Mouse (Mus musculus) thymus, adult 18-20 months (tissue): ENCODE results near the gene Krtap1-3.

Experiments used
- DNase-seq, 2 experiments: peaks; one replicate each; pipeline ENCODE4 v3.0.0; 2022; ENCODE audit warnings: mixed read lengths in 2 of 2

The Krtap1-3 gene

GRCm38 (mm10) chr11:99557976-99558745, 33.0 kb downstream of the Krtap1-3 start:
- DNase-seq, result no peak

GRCm38 (mm10) chr11:99556753-99557152, 34.4 kb downstream of the Krtap1-3 start, which contains the start of gene Krtap3-2:
Krtap3-2 (minus strand) TSS chr11:99556853.
- no peak for DNase-seq

- DNase-seq, result no peak
These were observed 34.9 kb downstream of the Krtap1-3 start for GRCm38 (mm10) chr11:99556195-99556594.

GRCm38 (mm10) chr11:99550765-99551164, 40.4 kb downstream of the Krtap1-3 start, which contains the start of gene Krtap3-3:
Krtap3-3 (minus strand) TSS chr11:99550865.
- DNase-seq, result no peak

GRCm38 (mm10) chr11:99547892-99548291, 43.2 kb downstream of the Krtap1-3 start:
- no peak for DNase-seq
